Mouse (Mus musculus) frontal cortex, adult 2 months (tissue): ENCODE results near the gene Pnkd. TPM values are rescaled to one million over a fixed set of nuclear protein-coding genes. Genes with fewer than 3 reads are reported as not detected.

Source experiments
- DNase-seq, 2 experiments: peaks; one replicate each; pipeline ENCODE4 v3.0.0; 2022; ENCODE audit warnings: low spot score in 1 of 2; ENCODE audit errors: extremely low spot score in 1 of 2
- polyA plus RNA-seq: library from polyadenylated mRNA; depleted of rRNA; stranded (reverse); fragments of >200 nt; gene quantifications from 2 replicates; pipeline ENCODE4 v1.2.3, GENCODE M21; 2012; rRNA removed

The Pnkd gene
- polyA plus RNA-seq: 110 and 135 TPM in 2 replicates

- DNase-seq: peak; percentile 100
Measured at GRCm38 (mm10) chr1:74284543-74285160, at the start of gene Pnkd, which contains the start of gene Aamp. Gene Pnkd, plus strand, starts transcription at chr1:74284930. Gene Aamp, minus strand, starts transcription at chr1:74284738.

DNA sequence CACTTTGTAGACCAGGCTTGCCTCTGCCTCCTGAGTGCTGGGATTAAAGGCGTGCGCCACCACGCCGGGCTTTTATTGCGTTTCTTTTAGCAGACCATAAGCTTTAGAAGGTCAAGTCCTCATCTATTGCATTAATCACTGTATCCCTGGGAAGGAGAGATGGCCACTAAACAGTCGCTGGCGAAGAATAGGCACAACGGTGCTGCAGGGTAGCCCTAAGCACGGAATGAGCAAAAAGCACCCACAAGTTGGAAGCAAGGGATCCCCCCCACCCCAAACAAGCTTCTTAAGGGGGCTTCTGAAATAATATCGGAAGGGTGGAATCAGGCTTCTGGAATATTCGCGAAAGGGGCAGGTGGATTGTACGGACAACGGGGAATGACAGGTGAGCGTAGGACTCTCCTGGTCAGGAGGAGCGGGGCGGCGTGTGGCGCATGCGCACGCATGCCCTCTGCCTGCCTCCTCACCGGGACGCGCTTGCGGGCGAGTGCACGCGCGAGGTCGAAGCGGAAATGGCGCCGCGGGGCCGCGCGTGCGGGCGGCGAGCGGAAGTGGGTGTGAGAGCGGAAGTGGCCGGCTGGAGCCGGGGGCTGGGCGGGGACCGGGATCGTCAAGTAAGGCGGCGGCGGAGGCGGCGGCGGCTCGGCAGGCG, 48.7 kb upstream of the Pnkd start, which contains the start of gene Arpc2:
Gene Arpc2, plus strand, starts transcription at position 147 of the 652 bp plus-strand sequence.
- DNase-seq: peak; percentile 86 to 97

DNA sequence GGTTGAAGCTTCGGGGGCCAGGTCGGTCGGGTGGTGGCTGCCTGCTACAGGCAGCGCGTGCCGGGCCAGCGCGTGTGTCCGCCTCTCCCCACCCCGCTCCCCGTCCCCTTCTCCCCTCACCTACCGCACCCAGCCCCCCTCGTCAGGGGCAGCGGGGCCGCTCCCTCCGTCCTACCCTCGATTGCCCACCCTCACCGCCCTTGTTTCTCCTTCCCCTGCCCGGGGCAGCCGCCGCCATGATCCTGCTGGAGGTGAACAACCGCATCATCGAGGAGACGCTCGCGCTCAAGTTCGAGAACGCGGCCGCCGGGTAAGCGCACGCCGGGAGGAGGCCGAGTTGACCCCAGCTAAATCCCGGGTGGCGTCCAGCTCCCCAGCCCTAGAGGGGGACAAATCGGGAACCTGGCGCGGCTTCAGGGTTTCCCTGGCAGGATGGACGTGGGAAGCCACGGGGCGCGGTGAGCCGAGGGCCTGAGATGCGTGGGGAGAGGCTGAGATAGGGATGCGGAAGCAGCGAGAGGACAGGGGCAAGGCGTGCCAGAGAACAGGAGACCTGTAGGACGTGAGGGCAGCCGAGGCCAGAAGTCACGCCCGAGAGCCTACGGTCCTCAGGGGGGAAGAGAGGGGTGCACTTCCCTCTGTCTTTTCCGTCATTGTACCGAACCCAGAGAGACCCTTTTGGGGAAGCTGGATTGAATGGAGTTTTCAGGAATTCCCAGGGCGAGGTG, 48.0 kb upstream of the Pnkd start:
- peak in 1 of 2 experiments; percentile 45 for DNase-seq

DNA sequence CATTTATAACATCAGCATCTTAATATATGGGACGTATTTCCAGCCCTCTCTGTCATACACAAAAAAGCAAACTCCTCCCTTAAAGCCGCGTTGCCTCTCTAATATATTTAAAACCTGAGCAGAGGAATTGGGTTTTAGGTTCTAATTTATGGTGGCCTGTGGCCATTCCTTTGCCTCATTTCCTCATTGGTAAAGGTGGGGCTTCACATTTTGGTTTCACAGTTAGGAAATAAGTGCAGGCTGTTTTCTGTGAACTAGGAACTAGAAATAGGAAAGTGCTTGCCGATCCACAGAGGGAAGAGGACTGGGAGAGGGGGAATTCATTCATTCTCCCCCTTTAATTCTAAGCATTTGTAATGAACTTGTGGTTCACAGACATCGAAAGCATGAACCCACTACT, 47.1 kb upstream of the Pnkd start:
- DNase-seq: no peak

- no peak for DNase-seq
Measured at GRCm38 (mm10) chr1:74238136-74238535, 46.6 kb upstream of the Pnkd start.

DNA sequence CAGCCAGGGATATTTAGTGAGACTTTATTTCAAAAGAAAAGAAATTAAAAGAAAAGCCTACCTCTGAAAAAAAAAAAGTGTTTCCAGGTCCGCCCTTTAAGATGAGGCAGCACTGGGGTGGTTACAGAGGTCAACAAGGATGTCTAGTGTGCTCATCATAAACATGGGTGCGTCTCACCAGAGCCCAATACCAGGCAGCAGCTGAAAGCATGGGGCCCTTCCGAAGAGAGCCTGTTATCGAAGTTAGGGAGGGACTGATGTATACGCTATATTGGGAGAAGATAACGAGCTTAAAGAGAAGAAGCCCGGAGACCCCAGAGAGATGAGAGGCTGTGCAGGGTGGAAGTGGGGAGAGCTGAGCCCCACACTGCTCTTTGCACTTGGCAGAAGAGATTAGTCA, 45.6 kb upstream of the Pnkd start:
- DNase-seq: no peak

DNA sequence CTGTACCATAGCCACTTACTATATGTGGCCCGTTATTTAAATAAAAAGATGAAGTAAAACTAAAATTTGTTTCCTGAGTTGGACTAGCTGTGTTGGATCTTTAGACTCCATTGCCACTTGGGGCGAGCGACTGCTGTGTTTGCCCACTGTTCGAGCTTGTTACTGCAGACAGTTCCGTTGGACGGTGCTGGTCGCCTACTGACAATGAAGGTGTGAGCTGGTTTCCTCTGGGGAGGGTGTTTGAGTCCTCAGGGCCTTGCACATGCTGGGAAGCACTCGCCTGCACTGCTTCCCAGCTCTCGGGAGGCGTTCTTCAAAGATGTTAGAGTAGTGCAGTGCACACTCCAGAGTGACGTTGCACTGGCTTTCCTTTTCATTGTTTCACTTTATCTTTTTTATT, 45.1 kb upstream of the Pnkd start:
- peak in 1 of 2 experiments; percentile 62 for DNase-seq

GRCm38 (mm10) chr1:74240311-74240710, 44.4 kb upstream of the Pnkd start:
- DNase-seq: peak; percentile 79 to 90

DNA sequence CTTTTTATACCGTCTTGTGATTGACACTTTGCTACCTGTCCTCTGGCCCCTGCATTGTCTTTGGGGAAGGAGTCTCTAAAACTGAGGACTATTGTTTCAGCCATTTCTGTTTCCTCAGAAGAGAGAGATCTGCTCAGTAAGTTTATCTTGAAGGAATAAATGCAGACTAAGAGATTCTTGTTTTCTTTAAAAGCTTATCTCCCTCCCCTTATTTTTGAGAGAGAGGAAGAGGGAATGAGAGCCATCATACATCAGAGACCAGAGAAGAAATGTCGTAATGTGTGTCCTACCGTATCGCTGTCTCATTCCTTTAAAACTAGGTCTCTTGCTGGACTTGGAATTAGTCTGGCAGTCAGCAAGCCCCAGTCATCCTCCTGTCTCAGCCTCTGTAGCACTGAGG, 43.9 kb upstream of the Pnkd start:
- no peak for DNase-seq

DNA sequence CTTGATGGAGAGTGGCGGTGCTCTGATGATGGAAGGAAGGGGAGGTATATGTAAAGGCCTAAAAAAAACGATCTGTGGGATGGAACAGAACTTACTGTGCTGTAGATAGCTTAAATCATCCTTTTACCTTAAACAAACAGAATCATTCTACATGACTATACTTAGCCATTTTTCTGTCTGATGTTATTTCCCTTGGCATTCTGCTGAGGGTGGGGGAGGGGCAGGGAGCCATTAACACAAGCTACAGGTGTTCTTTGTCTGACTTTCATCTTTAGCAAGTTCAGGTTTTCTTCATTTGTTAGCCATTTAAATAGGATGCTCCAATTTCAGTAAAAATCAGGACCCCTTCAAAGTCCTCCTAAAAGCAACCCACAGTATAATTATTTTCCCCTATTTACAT, 39.2 kb upstream of the Pnkd start:
- no peak for DNase-seq

- DNase-seq: peak in 1 of 2 experiments; percentile 32
Measured at GRCm38 (mm10) chr1:74248799-74249198, 35.9 kb upstream of the Pnkd start.

GRCm38 (mm10) chr1:74249331-74249980, 35.3 kb upstream of the Pnkd start:
- no peak for DNase-seq

- no peak for DNase-seq
Measured at GRCm38 (mm10) chr1:74250096-74250495, 34.6 kb upstream of the Pnkd start.

- no peak for DNase-seq
Measured at GRCm38 (mm10) chr1:74255704-74256345, 28.9 kb upstream of the Pnkd start.

DNA sequence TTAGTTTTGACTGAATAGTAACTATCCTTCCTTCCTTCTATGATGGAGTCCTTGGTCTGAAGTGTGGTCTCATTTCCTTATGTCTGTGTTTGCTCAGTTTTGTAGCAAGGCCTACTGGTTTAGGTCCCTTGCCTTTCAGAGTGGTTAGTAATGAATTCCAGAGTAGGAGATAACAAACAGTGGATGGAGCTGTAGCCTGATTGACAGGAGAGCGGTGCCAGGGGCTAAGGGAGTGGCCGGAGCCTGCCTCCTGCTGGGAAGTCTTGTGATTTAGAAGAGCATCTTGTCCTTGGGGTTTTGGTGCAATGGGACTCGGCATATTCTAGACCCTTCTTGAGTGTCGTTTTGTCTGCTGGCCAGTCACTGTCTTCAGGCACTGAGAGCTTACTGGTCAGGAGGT, 27.9 kb upstream of the Pnkd start:
- no peak for DNase-seq

DNA sequence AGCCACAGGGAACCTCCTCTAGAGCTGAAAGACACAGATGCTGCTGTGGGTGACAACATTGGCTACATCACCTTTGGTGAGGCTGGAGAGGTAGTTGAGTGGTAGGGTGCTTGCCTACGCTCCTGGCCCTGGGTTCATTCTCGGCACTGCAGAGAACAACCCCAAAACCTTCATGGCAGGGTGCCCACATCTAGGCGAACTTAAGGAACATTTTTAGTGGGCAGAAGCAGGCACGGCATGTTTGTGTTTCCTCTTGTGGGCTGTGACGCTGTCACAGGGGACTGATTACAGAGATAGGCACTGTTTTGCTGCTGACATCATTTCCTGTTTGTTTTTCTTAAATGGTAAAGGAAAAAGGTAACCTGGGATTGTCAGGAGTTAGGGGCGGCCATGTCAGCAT, 22.2 kb upstream of the Pnkd start:
- DNase-seq: no peak

DNA sequence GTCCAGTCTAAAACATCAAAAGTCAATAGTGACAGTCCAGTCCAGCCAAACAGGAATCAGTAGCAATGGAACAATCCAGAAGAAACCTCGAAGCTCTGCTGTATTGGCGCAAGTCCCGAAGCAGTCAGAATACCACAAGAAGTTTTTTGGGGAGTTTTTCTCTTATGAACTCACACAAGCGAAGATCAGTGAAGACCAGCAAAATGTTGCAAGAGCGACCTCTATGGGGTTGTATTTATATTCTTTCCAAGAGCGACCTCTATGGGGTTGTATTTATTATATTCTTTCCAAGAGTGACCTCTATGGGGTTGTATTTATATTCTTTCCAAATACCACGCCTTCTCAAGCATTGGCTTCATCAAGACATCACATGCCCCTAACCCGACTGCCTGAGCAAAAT, 16.0 kb upstream of the Pnkd start:
- DNase-seq: no peak

DNA sequence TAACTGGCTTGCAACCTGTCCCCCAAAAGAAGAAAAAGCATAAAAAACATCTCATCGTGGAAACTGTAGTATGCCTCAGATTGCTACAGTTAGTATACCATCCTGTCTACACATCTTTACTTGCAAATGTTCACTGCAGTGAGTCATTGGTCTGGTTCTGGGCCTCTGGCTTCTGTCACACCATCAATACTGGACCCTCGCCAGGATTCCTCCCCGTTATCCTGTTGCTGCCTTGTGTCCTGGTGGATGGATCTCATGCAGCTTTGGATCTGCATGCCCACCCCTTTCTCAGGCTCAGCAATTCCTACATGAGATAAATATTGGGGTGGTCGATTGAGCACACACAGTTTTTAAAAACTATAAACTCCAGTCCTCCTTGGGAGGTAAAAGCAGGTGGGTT, 13.1 kb upstream of the Pnkd start:
- no peak for DNase-seq

GRCm38 (mm10) chr1:74275015-74275414, 9.7 kb upstream of the Pnkd start:
- DNase-seq: no peak

GRCm38 (mm10) chr1:74277041-74277440, 7.7 kb upstream of the Pnkd start:
- DNase-seq: no peak
